Mouse (Mus musculus): Measurements from ENCODE around the gene Tent4a.

Tent4a gene

GRCm38 (mm10) chr13:69545019-69545418, 10.6 kb upstream of the Tent4a start:
- DNase-seq (ENCODE audit: low read depth, low spot score), result peak; percentile 85

- no peak for DNase-seq (ENCODE audit: low read depth, low spot score)
Measured at GRCm38 (mm10) chr13:69543595-69543994, 9.2 kb upstream of the Tent4a start.

- no peak for DNase-seq (ENCODE audit: low read depth, low spot score)
Measured at GRCm38 (mm10) chr13:69542571-69543352, 8.3 kb upstream of the Tent4a start.

GRCm38 (mm10) chr13:69541776-69542175, 7.4 kb upstream of the Tent4a start:
- no peak for DNase-seq (ENCODE audit: low read depth, low spot score)

GRCm38 (mm10) chr13:69541209-69541608, 6.8 kb upstream of the Tent4a start:
- no peak for DNase-seq (ENCODE audit: low read depth, low spot score)

- DNase-seq (ENCODE audit: low read depth, low spot score), result peak; percentile 41
Measured at GRCm38 (mm10) chr13:69538327-69538726, 3.9 kb upstream of the Tent4a start.

GRCm38 (mm10) chr13:69537366-69537765, 2.9 kb upstream of the Tent4a start:
- DNase-seq (ENCODE audit: low read depth, low spot score), result no peak

GRCm38 (mm10) chr13:69536021-69536420, 1.6 kb upstream of the Tent4a start:
- no peak for DNase-seq (ENCODE audit: low read depth, low spot score)

GRCm38 (mm10) chr13:69534654-69535551, 486 bp upstream of the Tent4a start:
- DNase-seq (ENCODE audit: low read depth, low spot score), result peak; percentile 96

- no peak for DNase-seq (ENCODE audit: low read depth, low spot score)
Measured at GRCm38 (mm10) chr13:69533405-69534333, 748 bp downstream of the Tent4a start, which contains the start of gene Nsun2. TSS of gene Nsun2 (plus strand) at chr13:69533746.

- no peak for DNase-seq (ENCODE audit: low read depth, low spot score)
Measured at GRCm38 (mm10) chr13:69532893-69533404, 1.5 kb downstream of the Tent4a start.

- DNase-seq (ENCODE audit: low read depth, low spot score), result no peak
Measured at GRCm38 (mm10) chr13:69532101-69532892, 2.1 kb downstream of the Tent4a start.

- no peak for DNase-seq (ENCODE audit: low read depth, low spot score)
Measured at GRCm38 (mm10) chr13:69531431-69531830, 3.0 kb downstream of the Tent4a start.

- DNase-seq (ENCODE audit: low read depth, low spot score), result no peak
Measured at GRCm38 (mm10) chr13:69530951-69531350, 3.5 kb downstream of the Tent4a start.

GRCm38 (mm10) chr13:69530156-69530555, 4.3 kb downstream of the Tent4a start:
- DNase-seq (ENCODE audit: low read depth, low spot score), result no peak

- no peak for DNase-seq (ENCODE audit: low read depth, low spot score)
Measured at GRCm38 (mm10) chr13:69528531-69528930, 5.9 kb downstream of the Tent4a start.

GRCm38 (mm10) chr13:69525867-69526266, 8.6 kb downstream of the Tent4a start:
- DNase-seq (ENCODE audit: low read depth, low spot score), result no peak

GRCm38 (mm10) chr13:69524158-69524530, 10.3 kb downstream of the Tent4a start:
- DNase-seq (ENCODE audit: low read depth, low spot score), result no peak

- no peak for DNase-seq (ENCODE audit: low read depth, low spot score)
Measured at GRCm38 (mm10) chr13:69523444-69524157, 10.8 kb downstream of the Tent4a start.

Measured in ES-CJ7 (cell line).